Mouse (Mus musculus): Measurements from ENCODE around the gene Olfr39. TPM values are rescaled to one million over a fixed set of nuclear protein-coding genes. Genes with fewer than 3 reads are reported as not detected.
"Not testable (repeated sequence)": the region's sequence is repeated elsewhere in the genome, so short reads cannot be mapped to it uniquely, and the experiment has no call there.

The Olfr39 gene
- not detected in 2 replicates for polyA plus RNA-seq (2012; rRNA removed)

- WGBS = 76% methylated on average over 1 of the region's 1 CpGs
Measured at GRCm38 (mm10) chr9:20282051-20282450, at the start of gene Olfr39. Olfr39 (plus strand) TSS chr9:20282351.

GRCm38 (mm10) chr9:20236819-20237218 lies 45.3 kb upstream of the Olfr39 start, which contains the start of gene Olfr872:
Olfr872 (plus strand) TSS chr9:20237119.
- no peak for DNase-seq (ENCODE audit: low read depth, low spot score)

More at GRCm38 (mm10) chr9:20282051-20282450, at the start of gene Olfr39:
- no peak for DNase-seq (ENCODE audit: low read depth, low spot score)

- DNase-seq (ENCODE audit: low read depth, low spot score) = no peak
- 62% methylated on average over 2 of the region's 2 CpGs for WGBS
Measured at GRCm38 (mm10) chr9:20237378-20237777, 44.8 kb upstream of the Olfr39 start.

- DNase-seq (ENCODE audit: low read depth, low spot score) = not testable (repeated sequence)
- WGBS = 72% methylated on average over 5 of the region's 5 CpGs
Measured at GRCm38 (mm10) chr9:20295562-20295961, 13.4 kb downstream of the Olfr39 start.

GRCm38 (mm10) chr9:20298232-20298631 lies 16.1 kb downstream of the Olfr39 start, which contains the start of gene Olfr873:
Olfr873 (plus strand) TSS chr9:20298532.
- 77% methylated on average over 1 of the region's 1 CpGs for WGBS
- DNase-seq (ENCODE audit: low read depth, low spot score) = no peak

- DNase-seq (ENCODE audit: low read depth, low spot score) = no peak
Measured at GRCm38 (mm10) chr9:20335994-20336393, 53.8 kb downstream of the Olfr39 start, which contains the start of gene Olfr18. Olfr18 (minus strand) TSS chr9:20336094.

Other genes starting within 250 kb of the Olfr39 start
- not detected in 2 replicates for gene Olfr867, start 224.8 kb upstream of the Olfr39 start, polyA plus RNA-seq (2012; rRNA removed)
- not detected in 2 replicates for gene Olfr868, start 183.7 kb upstream of the Olfr39 start, polyA plus RNA-seq (2012; rRNA removed)
- not detected in 2 replicates for gene Olfr869, start 153.3 kb upstream of the Olfr39 start, polyA plus RNA-seq (2012; rRNA removed)
- not detected in 2 replicates for gene Olfr870, start 108.3 kb upstream of the Olfr39 start, polyA plus RNA-seq (2012; rRNA removed)
- not detected in 2 replicates for gene Olfr871, start 70.1 kb upstream of the Olfr39 start, polyA plus RNA-seq (2012; rRNA removed)
- not detected in 2 replicates for gene Olfr872, start 45.2 kb upstream of the Olfr39 start, polyA plus RNA-seq (2012; rRNA removed)
- not detected in 2 replicates for gene Olfr873, start 16.2 kb downstream of the Olfr39 start, polyA plus RNA-seq (2012; rRNA removed)
- not detected in 2 replicates for gene Olfr18, start 53.7 kb downstream of the Olfr39 start, polyA plus RNA-seq (2012; rRNA removed)
- gene Zfp560, start 102.8 kb downstream of the Olfr39 start, polyA plus RNA-seq (2012; rRNA removed) = 2.9 and 3.7 TPM in 2 replicates
- gene Zfp26, start 177.8 kb downstream of the Olfr39 start, polyA plus RNA-seq (2012; rRNA removed) = 1.2 and 1.7 TPM in 2 replicates
- gene Zfp426, start 210.4 kb downstream of the Olfr39 start, polyA plus RNA-seq (2012; rRNA removed) = 2.8 and 4.4 TPM in 2 replicates
- 2.7 and 4.1 TPM in 2 replicates for gene Zfp266, start 239.1 kb downstream of the Olfr39 start, polyA plus RNA-seq (2012; rRNA removed)